Mouse (Mus musculus) layer of hippocampus, adult 2 months (tissue): ENCODE results near the gene Amt. TPM values are rescaled to one million over a fixed set of nuclear protein-coding genes. Genes with fewer than 3 reads are reported as not detected.
A peak's percentile ranks its signal among the peaks of the same experiment; 100 is the strongest.
"Not testable (repeated sequence)": the region's sequence is repeated elsewhere in the genome, so short reads cannot be mapped to it uniquely, and the experiment has no call there.

Experiments
- DNase-seq, 2 experiments: peaks; one replicate each; pipeline ENCODE4 v3.0.0; 2022; ENCODE audit warnings: low spot score in 2 of 2
- H3K27ac ChIP-seq: fragments of 200-600 bp; 2 replicates; pipeline ENCODE4 v1.8.1; 2022
- H3K4me3 ChIP-seq: fragments of 200-600 bp; 2 replicates; pipeline ENCODE4 v1.8.1; 2022; ENCODE audit warnings: mild to moderate bottlenecking
- CTCF ChIP-seq: fragments of 200-600 bp; conservative IDR thresholded peaks from 2 replicates; pipeline ENCODE4 v1.8.1; 2022; ENCODE audit warnings: antibody characterized with exemption, mild to moderate bottlenecking, moderate library complexity
- total RNA-seq, 2 experiments: library from RNA; stranded (reverse); gene quantifications; 2 replicates each; pipeline ENCODE4 v1.2.3; 2021

The Amt gene
- total RNA-seq, 2 experiments from 2014 or later = 32.9 to 34.4 TPM

- DNase-seq = no peak
- no peak overlapping the region for H3K4me3 ChIP-seq
- no peak overlapping the region for H3K27ac ChIP-seq
- no peak for TF ChIP-seq CTCF
These were observed 24.7 kb upstream of the Amt start for GRCm38 (mm10) chr9:108271941-108272340.

- Histone ChIP-seq H3K27ac (no peak overlapping the region), H3K4me3 (no peak overlapping the region)
- DNase-seq = no peak
- no peak for TF ChIP-seq CTCF
These were observed 24.0 kb upstream of the Amt start for GRCm38 (mm10) chr9:108272691-108273090.

GRCm38 (mm10) chr9:108273485-108273884 is 23.2 kb upstream of the Amt start:
- Histone ChIP-seq H3K27ac (no peak overlapping the region), H3K4me3 (no peak overlapping the region)
- TF ChIP-seq CTCF = no peak
- no peak for DNase-seq

- no peak overlapping the region for H3K27ac ChIP-seq
- H3K4me3 ChIP-seq = no peak overlapping the region
- no peak for TF ChIP-seq CTCF
- no peak for DNase-seq
These were observed 21.9 kb upstream of the Amt start for GRCm38 (mm10) chr9:108274476-108275330.

GRCm38 (mm10) chr9:108275331-108275659 is 21.4 kb upstream of the Amt start:
- DNase-seq = no peak
- TF ChIP-seq CTCF = no peak
- Histone ChIP-seq H3K27ac (no peak overlapping the region), H3K4me3 (no peak overlapping the region)

- DNase-seq = no peak
- H3K27ac ChIP-seq = no peak overlapping the region
- TF ChIP-seq CTCF = peak; percentile 71
- no peak overlapping the region for H3K4me3 ChIP-seq
These were observed 17.8 kb upstream of the Amt start for GRCm38 (mm10) chr9:108278697-108279450.

GRCm38 (mm10) chr9:108280071-108280828 is 16.4 kb upstream of the Amt start:
- no peak overlapping the region for H3K4me3 ChIP-seq
- H3K27ac ChIP-seq = peak overlapping the region; percentile 64
- DNase-seq = no peak
- TF ChIP-seq CTCF = peak; percentile 10; the same call in 1 of the 2 replicates

GRCm38 (mm10) chr9:108284410-108284809 is 12.2 kb upstream of the Amt start:
- peak; percentile 95 for TF ChIP-seq CTCF
- Histone ChIP-seq H3K4me3 (no peak overlapping the region), H3K27ac (no peak overlapping the region)
- peak; percentile 44 to 73 for DNase-seq

- H3K4me3 ChIP-seq, H3K27ac ChIP-seq, DNase-seq: not testable (repeated sequence)
These were observed 9.0 kb upstream of the Amt start for GRCm38 (mm10) chr9:108287526-108288238.

- no peak for TF ChIP-seq CTCF
- no peak overlapping the region for H3K4me3 ChIP-seq
- DNase-seq = no peak
- no peak overlapping the region for H3K27ac ChIP-seq
These were observed 7.3 kb upstream of the Amt start for GRCm38 (mm10) chr9:108289347-108289746.

- TF ChIP-seq CTCF = peak; percentile 29
- peak; percentile 87 to 97 for DNase-seq
- Histone ChIP-seq H3K4me3 (peak within 1 kb of the TSS; percentile 76), H3K27ac (peak within 1 kb of the TSS; percentile 91)
These were observed 6.5 kb upstream of the Amt start, which contains the start of gene Nicn1 for GRCm38 (mm10) chr9:108290016-108290750. TSS of gene Nicn1 (plus strand) at chr9:108290429.

GRCm38 (mm10) chr9:108290773-108291172 is 5.9 kb upstream of the Amt start:
- TF ChIP-seq CTCF = no peak
- Histone ChIP-seq H3K27ac (peak overlapping the region; percentile 91), H3K4me3 (peak overlapping the region; percentile 76)
- DNase-seq = no peak
